Mouse (Mus musculus): ENCODE data around the gene Tomm70a.

DNA sequence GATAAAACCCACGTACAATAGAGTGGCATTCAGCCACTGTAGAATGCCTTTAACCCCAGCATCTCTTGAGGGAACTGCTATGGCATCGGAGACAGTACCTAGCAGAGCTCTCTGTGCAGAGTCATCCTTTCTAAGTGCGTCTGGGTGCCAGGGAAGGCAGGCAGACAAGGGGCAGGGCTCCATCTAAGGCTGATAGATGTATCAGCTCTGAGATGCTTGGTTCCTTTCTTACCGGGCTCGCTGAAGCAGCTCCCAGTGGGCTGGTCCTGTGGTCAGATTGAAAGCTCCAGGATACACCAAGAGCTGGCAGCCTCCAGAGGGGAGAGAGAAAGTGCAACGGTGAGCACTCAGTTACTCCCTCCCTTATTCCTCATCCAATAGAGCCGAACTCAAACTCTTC, 38.3 kb downstream of the Tomm70a start:
- no peak for TF ChIP-seq CTCF (IDR thresholded peaks at IDR 0.05; ENCODE audit: insufficient read depth, low read length)
- TF ChIP-seq POLR2A (IDR thresholded peaks at IDR 0.05; ENCODE audit: borderline replicate concordance, extremely low read depth, low read depth, low read length): no peak

Data from lung, adult 2 months (tissue).